Mouse (Mus musculus): ENCODE data around the gene Trim63. TPM values are rescaled to one million over a fixed set of nuclear protein-coding genes. Genes with fewer than 3 reads are reported as not detected.

Gene Trim63
- total RNA-seq, 4 experiments from 2014 or later: 0.28 to 0.70 (median 0.53) TPM

- no peak for DNase-seq (ENCODE audit: low spot score in 2 of 2)
Observed at GRCm38 (mm10) chr4:134298626-134299497, 16.1 kb upstream of the Trim63 start.

GRCm38 (mm10) chr4:134299498-134299810 is 15.5 kb upstream of the Trim63 start:
- DNase-seq (ENCODE audit: low spot score in 2 of 2): no peak

- DNase-seq (ENCODE audit: low spot score in 2 of 2): peak; percentile 40 to 54
Observed at GRCm38 (mm10) chr4:134300316-134300715, 14.6 kb upstream of the Trim63 start.

GRCm38 (mm10) chr4:134302084-134302483 is 12.8 kb upstream of the Trim63 start:
- no peak for DNase-seq (ENCODE audit: low spot score in 2 of 2)

GRCm38 (mm10) chr4:134306963-134307362 is 8.0 kb upstream of the Trim63 start:
- no peak for DNase-seq (ENCODE audit: low spot score in 2 of 2)

- peak in 1 of 2 experiments; percentile 45 for DNase-seq (ENCODE audit: low spot score in 2 of 2)
Observed at GRCm38 (mm10) chr4:134307367-134308072, 7.4 kb upstream of the Trim63 start.

- no peak for DNase-seq (ENCODE audit: low spot score in 2 of 2)
Observed at GRCm38 (mm10) chr4:134310106-134310505, 4.8 kb upstream of the Trim63 start.

GRCm38 (mm10) chr4:134310656-134311055 is 4.3 kb upstream of the Trim63 start:
- DNase-seq (ENCODE audit: low spot score in 2 of 2): no peak

- no peak for DNase-seq (ENCODE audit: low spot score in 2 of 2)
Observed at GRCm38 (mm10) chr4:134311784-134312183, 3.1 kb upstream of the Trim63 start.

GRCm38 (mm10) chr4:134312341-134312740 is 2.6 kb upstream of the Trim63 start:
- DNase-seq (ENCODE audit: low spot score in 2 of 2): no peak

GRCm38 (mm10) chr4:134312901-134313300 is 2.0 kb upstream of the Trim63 start:
- no peak for DNase-seq (ENCODE audit: low spot score in 2 of 2)

GRCm38 (mm10) chr4:134314081-134314655 is 752 bp upstream of the Trim63 start:
- DNase-seq (ENCODE audit: low spot score in 2 of 2): no peak

GRCm38 (mm10) chr4:134315470-134315869 is 550 bp downstream of the Trim63 start:
- no peak for DNase-seq (ENCODE audit: low spot score in 2 of 2)

GRCm38 (mm10) chr4:134316390-134316789 is 1.5 kb downstream of the Trim63 start:
- DNase-seq (ENCODE audit: low spot score in 2 of 2): no peak

- no peak for DNase-seq (ENCODE audit: low spot score in 2 of 2)
Observed at GRCm38 (mm10) chr4:134319074-134319473, 4.2 kb downstream of the Trim63 start.

- DNase-seq (ENCODE audit: low spot score in 2 of 2): no peak
Observed at GRCm38 (mm10) chr4:134319674-134320073, 4.8 kb downstream of the Trim63 start.

GRCm38 (mm10) chr4:134321524-134321923 is 6.6 kb downstream of the Trim63 start:
- DNase-seq (ENCODE audit: low spot score in 2 of 2): no peak

GRCm38 (mm10) chr4:134324655-134325054 is 9.7 kb downstream of the Trim63 start:
- no peak for DNase-seq (ENCODE audit: low spot score in 2 of 2)

GRCm38 (mm10) chr4:134326859-134327530 is 12.1 kb downstream of the Trim63 start:
- DNase-seq (ENCODE audit: low spot score in 2 of 2): no peak

- no peak for DNase-seq (ENCODE audit: low spot score in 2 of 2)
Observed at GRCm38 (mm10) chr4:134328151-134328550, 13.2 kb downstream of the Trim63 start.

- no peak for DNase-seq (ENCODE audit: low spot score in 2 of 2)
Observed at GRCm38 (mm10) chr4:134328832-134329231, 13.9 kb downstream of the Trim63 start.

GRCm38 (mm10) chr4:134330281-134330680 is 15.4 kb downstream of the Trim63 start:
- DNase-seq (ENCODE audit: low spot score in 2 of 2): no peak
